Mouse (Mus musculus) adrenal gland, postnatal 36 days (tissue): ENCODE measurements at regions not wholly inside any gene's neighbourhood (a gene's known extent, or its start where the extent isn't known, plus 50 kb on each side); places are given as distances from the start of the nearest gene placed in this dataset.

Source experiments
- DNase-seq, 2 experiments: peaks; one replicate each; pipeline ENCODE4 v3.0.0; 2021; ENCODE audit warnings: mixed read lengths in 1 of 2

DNA sequence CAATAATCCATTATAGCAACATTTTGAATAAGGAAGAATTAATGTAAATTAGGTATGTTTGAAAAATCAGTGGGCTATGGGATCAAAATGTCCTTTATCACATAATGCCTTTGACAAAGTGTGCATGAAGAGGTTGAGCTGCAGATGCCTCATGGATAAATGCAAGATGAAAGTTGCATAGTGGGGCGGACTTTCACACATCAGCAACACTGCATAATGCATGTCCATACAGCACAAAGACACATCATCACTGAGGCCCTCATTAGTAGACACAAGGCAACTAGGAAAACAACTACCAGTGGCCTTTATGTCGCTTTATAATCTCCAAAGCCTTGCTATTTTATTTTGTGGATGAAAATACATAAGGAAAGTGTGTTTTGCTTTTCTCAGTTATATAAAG is 105.8 kb upstream of the Rap2b start:
- DNase-seq = no peak

DNA sequence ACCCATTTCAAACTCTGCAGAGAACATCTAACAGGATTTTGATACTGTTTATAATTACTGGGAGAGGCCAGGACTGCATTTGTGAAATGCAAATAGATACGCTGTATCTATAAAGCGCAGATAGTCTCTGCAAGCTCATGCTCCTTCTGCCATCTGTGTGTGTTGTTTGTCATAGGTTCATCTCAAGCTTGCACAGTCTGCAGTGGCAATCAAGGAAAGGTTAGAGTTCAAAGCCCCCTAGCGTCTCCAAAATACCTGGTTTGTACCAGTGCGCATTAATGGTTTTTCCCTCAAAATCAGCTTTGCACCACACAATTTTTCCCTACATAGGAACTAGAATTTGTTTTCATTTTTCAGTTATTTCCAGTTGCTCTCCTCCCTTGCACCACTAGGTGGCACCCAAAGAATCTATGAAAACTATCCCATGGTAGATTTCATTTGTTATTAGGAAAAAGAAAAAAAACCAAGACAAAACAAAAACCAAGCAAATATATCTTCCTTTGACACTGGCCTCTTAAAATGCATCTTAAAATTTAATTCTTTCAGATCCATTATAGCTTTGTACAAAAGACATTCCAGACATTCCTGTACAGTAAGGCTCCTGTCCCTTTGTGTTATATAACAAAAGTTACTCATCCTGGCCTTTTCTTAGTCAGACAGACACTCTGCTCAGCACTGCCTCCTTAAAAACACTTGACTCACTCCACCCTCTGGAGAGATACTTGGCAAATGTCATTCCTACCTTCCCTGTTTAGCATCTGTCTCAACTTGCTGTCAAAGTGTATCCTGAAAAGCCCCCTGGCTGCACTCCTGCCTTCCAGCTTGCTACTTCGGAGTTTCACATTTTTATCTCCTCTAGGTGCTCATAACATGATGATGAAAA is 92.7 kb upstream of the Rap2b start:
- DNase-seq = peak; percentile 13 to 37

GRCm38 (mm10) chr3:61285924-61286520 is 75.4 kb upstream of the Rap2b start:
- DNase-seq = no peak

GRCm38 (mm10) chr3:61288195-61288594 is 73.2 kb upstream of the Rap2b start:
- DNase-seq = no peak

DNA sequence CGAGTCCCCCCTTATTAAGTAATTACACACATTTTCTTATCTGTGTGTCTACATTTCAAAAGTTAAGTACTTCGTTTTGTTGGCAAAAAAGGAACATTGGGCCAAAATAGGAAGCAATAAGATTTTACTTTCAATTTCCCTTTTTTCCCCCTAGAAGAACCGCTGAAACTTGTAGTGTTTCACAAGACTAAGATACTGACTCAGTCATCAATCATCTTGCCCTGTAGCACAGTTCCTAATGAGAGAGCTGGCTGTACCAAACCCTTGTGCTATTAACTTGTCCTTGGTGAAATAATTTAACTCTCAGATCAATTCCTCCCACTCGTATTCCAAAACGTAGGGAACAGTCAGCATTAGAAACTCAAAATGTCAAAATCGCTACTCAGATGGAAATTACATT is 66.6 kb upstream of the Rap2b start:
- DNase-seq = no peak

GRCm38 (mm10) chr3:61297290-61297689 is 64.1 kb upstream of the Rap2b start:
- DNase-seq = no peak

- no peak for DNase-seq
These were observed 59.2 kb upstream of the Rap2b start for GRCm38 (mm10) chr3:61302214-61302613.

DNA sequence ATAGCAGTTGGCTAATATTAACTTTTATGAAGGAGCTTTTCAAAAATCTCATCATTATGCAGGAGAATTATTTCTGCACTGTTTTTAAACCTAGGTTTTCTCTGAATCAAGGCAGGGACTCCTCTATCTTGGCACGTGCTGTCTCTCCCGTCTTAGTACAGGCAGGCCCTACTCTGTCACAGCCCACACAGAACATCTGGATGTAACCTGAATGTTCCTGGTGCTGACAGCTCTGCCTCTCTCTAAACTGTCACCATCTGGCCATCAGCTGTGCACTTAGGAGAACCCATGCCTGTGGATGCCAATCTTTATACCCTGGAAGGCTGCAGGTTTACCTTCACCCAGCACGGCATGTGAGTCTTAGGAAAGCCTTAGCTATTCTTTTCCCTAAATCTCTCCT is 58.0 kb upstream of the Rap2b start:
- no peak for DNase-seq

DNA sequence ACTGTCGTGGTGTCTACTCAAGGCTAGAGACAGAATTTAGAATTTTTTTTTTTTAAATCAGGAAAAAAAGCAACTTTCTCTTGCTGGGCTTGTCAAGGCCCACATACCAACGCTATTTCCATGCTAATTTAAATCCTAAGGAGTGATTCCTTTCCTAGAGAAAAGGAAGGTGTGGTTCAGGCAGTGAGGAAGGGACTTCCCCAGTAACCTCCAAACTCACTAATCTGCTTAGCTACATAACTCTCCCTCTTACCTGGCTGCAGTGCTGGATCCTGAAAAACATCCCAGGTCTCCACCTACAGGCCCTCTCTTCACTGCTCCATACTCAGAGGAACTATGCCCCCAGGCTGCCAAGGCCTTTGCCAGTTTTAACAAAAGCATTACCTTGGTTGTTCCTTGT is 55.1 kb upstream of the Rap2b start:
- no peak for DNase-seq

- DNase-seq = no peak
These were observed 52.7 kb upstream of the Rap2b start for GRCm38 (mm10) chr3:61308764-61309163.

DNA sequence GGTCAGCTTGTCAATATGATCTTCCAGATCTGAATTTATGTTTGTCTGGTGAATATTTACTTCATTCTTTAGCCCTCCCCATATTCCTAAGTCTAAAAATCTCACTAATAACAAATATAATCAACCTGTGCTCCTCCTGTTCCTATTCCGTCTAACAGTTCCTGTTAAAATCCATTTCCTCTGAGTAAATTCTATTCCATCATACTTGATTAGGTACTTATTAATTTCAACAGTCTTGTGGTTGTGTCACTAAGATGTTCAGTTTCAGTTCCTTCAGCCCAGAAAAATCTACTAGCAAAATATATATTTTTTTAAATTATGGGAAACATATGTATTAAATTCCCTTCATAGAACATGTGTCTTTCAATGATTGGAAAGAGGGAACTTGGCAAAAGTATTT is 52.2 kb upstream of the Rap2b start:
- no peak for DNase-seq
